Mouse (Mus musculus) mesoderm, embryonic 11.5 days (tissue): ENCODE data around the gene Gm20817.
"Not testable (repeated sequence)": the region's sequence is repeated elsewhere in the genome, so short reads cannot be mapped to it uniquely, and the experiment has no call there.

Experiments used
- DNase-seq: peaks from one replicate; pipeline ENCODE4 v3.0.0-alpha.2; 2012; ENCODE audit warnings: low read depth, low spot score

The Gm20817 gene

GRCm38 (mm10) chrY:68832628-68833027 lies at the start of gene Gm20817:
Gene Gm20817 (minus strand): TSS chrY:68832728.
- DNase-seq, result not testable (repeated sequence)
